ENCODE assay signal across 16 mouse cellular contexts in genomic region chr9:72892761-72893160, GRCm38 (mm10). TPM values are rescaled to one million over a fixed set of nuclear protein-coding genes. Genes with fewer than 3 reads are reported as not detected.
"Had no signal": no experiment of that assay in that cellular context is flagged by ENCODE, and none has a peak within 500 bp of the region (broad histone marks: within the 10 kb centered on the region; RNA-seq: fewer than 3 reads in every experiment).

No protein-coding gene starts in this region.

- DNase-seq: liver; liver, embryonic 13.5 days; liver, postnatal 0 days; lung, adult 18-20 months; lung, adult 2 months; lung, embryonic 14.5 days; lung, postnatal 10 days; lung, postnatal 14 days; lung, postnatal 36 days; lung, postnatal 4 days; midbrain, embryonic 14.5 days had no signal

RNA-seq across cellular contexts. Expression of gene Pygo1, which starts 32.7 kb away (rescaled TPM):
- total RNA-seq: megakaryocyte progenitor cell, adult 5-6 weeks; megakaryocyte, adult 5-6 weeks; megakaryocyte-erythroid progenitor cell, adult 5-6 weeks; monocyte, adult 5-6 weeks had no signal
- polyA plus RNA-seq: macrophage had no signal
